Mouse (Mus musculus) C2C12 (cell line): ENCODE measurements around the gene Dner.

Experiments used
- CEBPB ChIP-seq: IDR thresholded peaks from one replicate; pipeline ENCODE4 v1.6.1; 2011; ENCODE audit warnings: low read depth, mild to moderate bottlenecking, control low read depth, moderate library complexity
- CTCF ChIP-seq: IDR thresholded peaks from one replicate; pipeline ENCODE4 v1.5.1; 2011; ENCODE audit not compliant: control insufficient read depth, insufficient read depth, insufficient read length
- MAX ChIP-seq: IDR thresholded peaks from one replicate; pipeline ENCODE4 v1.6.1; 2011; ENCODE audit warnings: mild to moderate bottlenecking, control low read depth
- MYOG ChIP-seq: IDR thresholded peaks from one replicate; pipeline ENCODE4 v1.6.1; 2011; ENCODE audit not compliant: control insufficient read depth, insufficient read length; ENCODE audit errors: extremely low read depth

DNA sequence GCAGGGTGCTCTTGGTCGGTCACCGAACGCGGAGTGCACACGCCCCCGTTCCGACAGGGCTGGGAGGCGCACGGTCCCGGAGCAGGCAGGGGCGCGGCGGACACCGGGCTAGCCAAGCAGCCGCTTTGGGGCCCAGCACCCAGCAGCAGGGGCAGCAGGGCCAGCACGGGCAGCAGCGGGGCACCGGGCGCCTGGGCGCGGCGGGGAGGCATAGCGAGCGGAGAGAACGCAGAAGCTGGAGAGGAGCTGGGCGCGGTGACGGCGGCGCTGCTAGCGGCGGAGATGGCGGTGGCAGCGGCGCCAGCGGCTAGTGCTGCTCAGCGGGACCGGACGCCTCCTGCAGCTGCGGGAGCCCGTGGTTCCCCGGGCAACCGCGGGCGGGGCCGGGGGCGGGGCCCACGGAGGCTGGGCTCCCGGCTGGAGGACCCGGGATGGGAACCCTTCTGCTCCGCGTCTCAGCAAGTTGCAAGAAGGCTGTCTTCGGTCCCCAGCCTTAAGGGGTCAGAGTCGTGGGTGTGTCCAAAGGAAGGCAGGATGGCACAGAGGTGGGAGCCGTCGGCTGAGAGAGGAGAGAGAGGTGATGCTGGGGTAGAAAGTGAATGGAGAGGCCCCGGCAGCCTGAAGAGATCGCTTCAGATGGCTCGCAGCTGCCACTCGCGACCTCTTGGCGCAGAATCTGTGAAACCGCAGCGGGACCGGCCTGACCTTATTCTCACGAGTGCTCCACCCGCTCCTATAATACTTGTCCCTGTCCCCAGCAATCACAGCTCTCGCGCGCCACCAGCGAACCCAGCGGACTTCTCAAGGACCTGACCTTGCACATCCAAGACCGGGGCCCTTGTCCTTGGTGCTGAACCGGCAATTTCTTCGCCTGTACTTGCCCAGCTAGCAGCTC is at the start of gene Dner:
- no peak for TF ChIP-seq CTCF
- no peak for TF ChIP-seq MYOG
- TF ChIP-seq CEBPB: no peak
- TF ChIP-seq MAX: no peak
